Mouse (Mus musculus) cerebellum, adult 2 months (tissue): ENCODE results near the gene Zfhx2. TPM values are rescaled to one million over a fixed set of nuclear protein-coding genes. Genes with fewer than 3 reads are reported as not detected.
A peak's percentile ranks its signal among the peaks of the same experiment; 100 is the strongest.

Source experiments
- DNase-seq, 2 experiments: peaks; one replicate each; pipeline ENCODE4 v3.0.0; 2021
- H3K27ac ChIP-seq: fragments of 200-500 bp; 2 replicates; pipeline ENCODE4 v1.5.1; 2012; ENCODE audit warnings: low read length, control low read depth, inconsistent platforms; ENCODE audit not compliant: insufficient read depth
- H3K27me3 ChIP-seq: fragments of 200-500 bp; 2 replicates; pipeline ENCODE4 v1.6.1; 2012; ENCODE audit warnings: inconsistent platforms, mild to moderate bottlenecking, low read length, moderate library complexity; ENCODE audit not compliant: control insufficient read depth, insufficient read depth
- H3K4me1 ChIP-seq: fragments of 200-500 bp; 2 replicates; pipeline ENCODE4 v1.6.1; 2011; ENCODE audit warnings: low read length; ENCODE audit not compliant: control insufficient read depth, insufficient read depth
- H3K4me3 ChIP-seq: fragments of 200-500 bp; replicated peaks from 2 replicates; pipeline ENCODE3; 2011; ENCODE audit warnings: mild to moderate bottlenecking, low read depth, low read length, control low read depth; ENCODE audit not compliant: insufficient read depth
- CTCF ChIP-seq: fragments of 200-500 bp; IDR thresholded peaks from 2 replicates; pipeline ENCODE4 v1.5.1; 2011; ENCODE audit warnings: low read depth, mild to moderate bottlenecking, control low read depth, low read length, moderate library complexity, borderline replicate concordance; ENCODE audit not compliant: insufficient read depth
- POLR2A ChIP-seq: fragments of 200-500 bp; IDR thresholded peaks from 2 replicates; pipeline ENCODE4 v1.6.1; 2011; ENCODE audit warnings: low read length, control low read depth, borderline replicate concordance; ENCODE audit not compliant: insufficient read depth
- WGBS: fragments of 180-500 bp; shearing (Covaris S2); methylation state at CpG from one replicate; pipeline ENCODE4 v1.1.7; 2018; 5-methylcytosine and 5-hydroxymethylcytosine counted together
- polyA plus RNA-seq: library from polyadenylated mRNA; depleted of rRNA; stranded (reverse); fragments of >200 nt; gene quantifications from 2 replicates; pipeline ENCODE4 v1.2.3, GENCODE M21; 2012; rRNA removed

The Zfhx2 gene
- polyA plus RNA-seq = 10.7 and 11.0 TPM in 2 replicates

- TF ChIP-seq POLR2A = peak; percentile 77
- TF ChIP-seq CTCF = peak; percentile 9; the same call in 1 of the 2 replicates
- Histone ChIP-seq H3K4me1 (peaks cover 26% of the 10 kb centered on the region), H3K27ac (peak within 1 kb of the TSS; percentile 97), H3K4me3 (peak within 1 kb of the TSS; percentile 91), H3K27me3 (no peaks in the 10 kb centered on the region)
- WGBS = 1% methylated on average over 34 of the region's 34 CpGs
- DNase-seq = peak; percentile 95 to 98
Observed at GRCm38 (mm10) chr14:55092011-55092577, at the start of gene Zfhx2. TSS of gene Zfhx2 (minus strand) at chr14:55092324.

- Histone ChIP-seq H3K27ac (no peak overlapping the region), H3K27me3 (no peaks in the 10 kb centered on the region), H3K4me1 (no peaks in the 10 kb centered on the region), H3K4me3 (no peak overlapping the region)
- TF ChIP-seq CTCF = no peak
- no peak for TF ChIP-seq POLR2A
- DNase-seq = no peak
- WGBS = 65% methylated on average over 7 of the region's 7 CpGs
Observed at GRCm38 (mm10) chr14:55139313-55139712, 47.2 kb upstream of the Zfhx2 start.

- no peak overlapping the region for H3K4me3 ChIP-seq
- DNase-seq = no peak
- H3K4me1 ChIP-seq = no peaks in the 10 kb centered on the region
- H3K27me3 ChIP-seq = no peaks in the 10 kb centered on the region
- H3K27ac ChIP-seq = no peak overlapping the region
- no peak for TF ChIP-seq POLR2A
- no peak for TF ChIP-seq CTCF
- WGBS = 72% methylated on average over 8 of the region's 8 CpGs
Observed at GRCm38 (mm10) chr14:55135676-55136075, 43.6 kb upstream of the Zfhx2 start.

GRCm38 (mm10) chr14:55126521-55126920, 34.4 kb upstream of the Zfhx2 start:
- no peak for TF ChIP-seq POLR2A
- TF ChIP-seq CTCF = no peak
- no peaks in the 10 kb centered on the region for H3K27me3 ChIP-seq
- 70% methylated on average over 7 of the region's 7 CpGs for WGBS
- H3K4me1 ChIP-seq = no peaks in the 10 kb centered on the region; the same call in 1 of the 2 replicates
- H3K4me3 ChIP-seq = no peak overlapping the region
- no peak overlapping the region for H3K27ac ChIP-seq
- peak in 1 of 2 experiments; percentile 8 for DNase-seq

GRCm38 (mm10) chr14:55125711-55126110, 33.6 kb upstream of the Zfhx2 start:
- TF ChIP-seq CTCF (no peak), POLR2A (no peak)
- Histone ChIP-seq H3K4me3 (no peak overlapping the region), H3K27ac (no peak overlapping the region), H3K4me1 (no peaks in the 10 kb centered on the region; the same call in 1 of the 2 replicates), H3K27me3 (no peaks in the 10 kb centered on the region)
- 37% methylated on average over 5 of the region's 5 CpGs for WGBS
- peak; percentile 13 to 47 for DNase-seq

- Histone ChIP-seq H3K27ac (peak overlapping the region; percentile 64), H3K4me1 (peaks cover 17% of the 10 kb centered on the region), H3K4me3 (no peak overlapping the region), H3K27me3 (no peaks in the 10 kb centered on the region)
- no peak for TF ChIP-seq POLR2A
- no peak for TF ChIP-seq CTCF
- DNase-seq = no peak
- 19% methylated on average over 8 of the region's 8 CpGs for WGBS
Observed at GRCm38 (mm10) chr14:55122359-55122758, 30.2 kb upstream of the Zfhx2 start.

- H3K27ac ChIP-seq = peak overlapping the region; percentile 64
- no peak overlapping the region for H3K4me3 ChIP-seq
- peak; percentile 91 to 94 for DNase-seq
- TF ChIP-seq CTCF (peak; percentile 88), POLR2A (peak; percentile 63; the same call in 1 of the 2 replicates)
- peaks cover 20% of the 10 kb centered on the region for H3K4me1 ChIP-seq
- H3K27me3 ChIP-seq = no peaks in the 10 kb centered on the region
- 2% methylated on average over 5 of the region's 5 CpGs for WGBS
Observed at GRCm38 (mm10) chr14:55121947-55122346, 29.8 kb upstream of the Zfhx2 start.

- TF ChIP-seq CTCF (peak; percentile 39; the same call in 1 of the 2 replicates), POLR2A (no peak)
- Histone ChIP-seq H3K27ac (peak overlapping the region; percentile 68), H3K4me3 (no peak overlapping the region), H3K27me3 (no peaks in the 10 kb centered on the region), H3K4me1 (peaks cover 20% of the 10 kb centered on the region)
- WGBS = 83% methylated on average over 4 of the region's 4 CpGs
- peak; percentile 43 to 45 for DNase-seq
Observed at GRCm38 (mm10) chr14:55119421-55120134, 27.5 kb upstream of the Zfhx2 start.
